Mouse (Mus musculus) neutrophil, adult 5-6 weeks (primary cell): ENCODE results near the gene Edem1. TPM values are rescaled to one million over a fixed set of nuclear protein-coding genes. Genes with fewer than 3 reads are reported as not detected.

Experiments
- ATAC-seq: fragments of 151-379, 151-347 bp; 2 replicates; pipeline ENCODE4 v1.8.0; 2017; ENCODE audit warnings: mild to moderate bottlenecking, moderate TSS enrichment; ENCODE audit not compliant: insufficient number of reproducible peaks, poor library complexity, low FRiP score, severe bottlenecking; ENCODE audit errors: extremely low read depth
- total RNA-seq: library from RNA; stranded (forward); fragments of 200-1000 nt; gene quantifications from 2 replicates; pipeline ENCODE4 v1.2.3, GENCODE M21; 2017

Gene Edem1
- total RNA-seq, 1 experiment from 2014 or later: 88.1 TPM

DNA sequence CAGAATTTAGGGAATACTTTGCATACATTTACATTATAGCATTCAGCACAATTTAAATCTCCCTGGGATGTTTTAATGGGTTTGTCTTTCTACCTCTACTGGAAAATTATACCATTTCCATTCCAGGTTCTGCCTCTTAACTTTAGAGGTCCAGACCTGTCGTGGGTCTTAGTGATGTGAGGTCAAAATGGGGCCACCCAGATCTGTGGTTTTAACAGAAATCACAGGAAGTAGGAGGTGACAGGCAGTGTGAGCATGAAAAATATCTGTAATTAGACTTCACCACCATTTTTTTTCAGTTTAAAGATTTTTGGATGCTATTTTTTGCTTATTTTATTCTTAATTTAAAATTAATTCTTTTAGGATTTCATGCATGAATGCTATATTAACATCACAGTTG lies 78.1 kb downstream of the Edem1 start:
- no peak for ATAC-seq

Other genes with a start within 250 kb of the Edem1 start
- 13.4 and 14.2 TPM in 2 replicates for gene Bhlhe40, start 168.0 kb upstream of the Edem1 start, total RNA-seq
- 28.7 and 36.4 TPM in 2 replicates for gene Arl8b, start 45.5 kb upstream of the Edem1 start, total RNA-seq